Mouse (Mus musculus): ENCODE measurements around the gene Polr2a.

GRCm38 (mm10) chr11:69708614-69709265 is 49.7 kb downstream of the Polr2a start:
- no peak for TF ChIP-seq CTCF (IDR thresholded peaks at IDR 0.05; ENCODE audit: low read depth)
- no peak for TF ChIP-seq EP300 (IDR thresholded peaks at IDR 0.05; ENCODE audit: low read depth)
